Mouse (Mus musculus) hindbrain, embryonic 15.5 days (tissue): ENCODE data around the gene Lgi1. TPM values are rescaled to one million over a fixed set of nuclear protein-coding genes. Genes with fewer than 3 reads are reported as not detected.
A peak's percentile ranks its signal among the peaks of the same experiment; 100 is the strongest.

ENCODE experiments used
- ATAC-seq: fragments of 200-750 bp; cut with Nextera tagmentation; 2 replicates; pipeline ENCODE4 v1.8.0; 2017; ENCODE audit warnings: low read depth, moderate number of reproducible peaks, moderate TSS enrichment; ENCODE audit not compliant: low FRiP score
- H3K27ac ChIP-seq: fragments of 300-500 bp; sonication (generic); replicated peaks from 2 replicates; pipeline ENCODE4 v1.5.1; 2015; ENCODE audit warnings: mild to moderate bottlenecking, inconsistent platforms
- H3K27me3 ChIP-seq: fragments of 300-500 bp; sonication (generic); 2 replicates; pipeline ENCODE4 v1.6.1; 2015; ENCODE audit warnings: control low read depth, inconsistent platforms
- H3K36me3 ChIP-seq: fragments of 300-500 bp; sonication (generic); 2 replicates; pipeline ENCODE4 v1.6.1; 2015; ENCODE audit warnings: control low read depth, inconsistent platforms
- H3K4me1 ChIP-seq: fragments of 300-500 bp; sonication (generic); replicated peaks from 2 replicates; pipeline ENCODE4 v1.6.1; 2015; ENCODE audit warnings: control low read depth, inconsistent platforms
- H3K4me2 ChIP-seq: fragments of 300-500 bp; sonication (generic); 2 replicates; pipeline ENCODE4 v1.6.1; 2015; ENCODE audit warnings: moderate library complexity, mild to moderate bottlenecking, inconsistent platforms
- H3K4me3 ChIP-seq: fragments of 300-500 bp; sonication (generic); 2 replicates; pipeline ENCODE4 v1.5.1; 2015; ENCODE audit warnings: mild to moderate bottlenecking, inconsistent platforms
- H3K9ac ChIP-seq: fragments of 300-500 bp; sonication (generic); 2 replicates; pipeline ENCODE4 v1.6.1; 2015; ENCODE audit warnings: inconsistent platforms
- H3K9me3 ChIP-seq: fragments of 300-500 bp; sonication (generic); 2 replicates; pipeline ENCODE4 v1.6.1; 2016; ENCODE audit warnings: control low read depth, inconsistent platforms
- WGBS: fragments of 180-500 bp; shearing (Covaris S2); methylation state at CpG from one replicate; pipeline ENCODE4 v1.1.7; 2015; 5-methylcytosine and 5-hydroxymethylcytosine counted together
- polyA plus RNA-seq: library from polyadenylated mRNA; unstranded; fragments of >200 nt; fragmentation: Nextera tagmentation; extraction: Ambion mirVana; gene quantifications from 2 replicates; pipeline ENCODE4 v1.2.1, GENCODE M21; 2015

Gene Lgi1
- polyA plus RNA-seq, 1 experiment from 2014 or later = 19.5 TPM

DNA sequence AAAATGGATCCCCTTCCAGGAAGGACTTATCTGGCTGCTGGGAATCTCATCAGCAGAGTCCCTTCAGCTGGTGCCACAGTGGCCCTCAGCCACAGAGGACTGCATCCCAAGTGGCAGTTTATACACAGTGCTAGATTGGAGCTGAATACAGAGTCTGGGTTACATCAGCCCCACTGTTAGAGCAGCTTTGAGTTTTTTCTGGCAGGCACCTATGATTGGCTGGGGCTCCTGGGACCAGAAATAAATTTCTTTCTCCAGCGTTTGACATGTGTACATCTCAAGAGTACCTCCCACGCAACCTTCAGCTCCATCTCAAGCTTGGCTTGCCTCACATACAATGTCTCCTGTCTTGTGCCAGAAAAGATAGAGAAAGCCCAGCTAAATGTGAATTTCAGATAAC is 67.9 kb downstream of the Lgi1 start:
- ATAC-seq = no peak
- Histone ChIP-seq H3K4me1 (no peaks in the 10 kb centered on the region), H3K27me3 (no peaks in the 10 kb centered on the region), H3K9ac (no peak overlapping the region), H3K36me3 (no peaks in the 10 kb centered on the region), H3K27ac (no peak overlapping the region), H3K9me3 (no peaks in the 10 kb centered on the region), H3K4me3 (no peak overlapping the region), H3K4me2 (no peak overlapping the region)
- WGBS = 67% methylated on average over 2 of the region's 2 CpGs

- H3K27me3 ChIP-seq = no peaks in the 10 kb centered on the region
- H3K36me3 ChIP-seq = no peaks in the 10 kb centered on the region
- no peak overlapping the region for H3K4me2 ChIP-seq
- ATAC-seq = no peak
- WGBS = 50% methylated on average over 3 of the region's 3 CpGs
- H3K4me3 ChIP-seq = no peak overlapping the region
- H3K9ac ChIP-seq = no peak overlapping the region
- no peaks in the 10 kb centered on the region for H3K4me1 ChIP-seq
- no peak overlapping the region for H3K27ac ChIP-seq
- no peaks in the 10 kb centered on the region for H3K9me3 ChIP-seq
Measured at GRCm38 (mm10) chr19:38332820-38333219, 68.5 kb downstream of the Lgi1 start.

DNA sequence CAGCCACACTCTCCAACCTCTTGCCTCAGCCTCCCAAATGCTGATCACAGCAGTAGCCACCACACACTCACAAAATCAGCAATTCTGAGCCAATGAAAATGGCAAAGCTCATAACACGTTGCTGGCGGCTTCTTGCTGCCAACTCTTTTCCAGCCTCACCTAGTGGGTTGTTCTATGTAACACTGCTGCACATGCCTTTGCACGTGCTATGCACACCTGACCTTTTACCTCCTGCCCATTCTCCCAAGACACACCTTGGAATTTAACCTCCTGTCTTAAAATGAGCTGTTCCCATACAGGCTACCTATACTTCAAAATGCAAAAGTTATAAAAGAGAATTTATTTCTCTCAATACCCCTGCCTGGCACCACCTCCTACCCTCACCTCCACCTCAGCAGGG is 72.2 kb downstream of the Lgi1 start:
- H3K27ac ChIP-seq = no peak overlapping the region
- no peaks in the 10 kb centered on the region for H3K27me3 ChIP-seq
- no peak overlapping the region for H3K4me2 ChIP-seq
- 92% methylated on average over 3 of the region's 3 CpGs for WGBS
- H3K9ac ChIP-seq = no peak overlapping the region
- no peak for ATAC-seq
- no peak overlapping the region for H3K4me3 ChIP-seq
- no peaks in the 10 kb centered on the region for H3K4me1 ChIP-seq
- no peaks in the 10 kb centered on the region for H3K9me3 ChIP-seq
- no peaks in the 10 kb centered on the region for H3K36me3 ChIP-seq

GRCm38 (mm10) chr19:38337332-38337731 is 73.0 kb downstream of the Lgi1 start:
- ATAC-seq = no peak
- H3K4me1 ChIP-seq = no peaks in the 10 kb centered on the region

GRCm38 (mm10) chr19:38339734-38340133 is 75.4 kb downstream of the Lgi1 start:
- no peak for ATAC-seq
- Histone ChIP-seq H3K27ac (no peak overlapping the region), H3K9me3 (no peaks in the 10 kb centered on the region), H3K36me3 (no peaks in the 10 kb centered on the region), H3K27me3 (no peaks in the 10 kb centered on the region), H3K9ac (no peak overlapping the region), H3K4me2 (no peak overlapping the region), H3K4me1 (no peaks in the 10 kb centered on the region), H3K4me3 (no peak overlapping the region)
- 48% methylated on average over 3 of the region's 3 CpGs for WGBS

More at GRCm38 (mm10) chr19:38337332-38337731, 73.0 kb downstream of the Lgi1 start:
- no peaks in the 10 kb centered on the region for H3K27me3 ChIP-seq
- H3K9ac ChIP-seq = no peak overlapping the region
- no peak overlapping the region for H3K4me2 ChIP-seq
- WGBS = 91% methylated on average over 3 of the region's 3 CpGs
- H3K9me3 ChIP-seq = no peaks in the 10 kb centered on the region
- no peak overlapping the region for H3K27ac ChIP-seq
- H3K36me3 ChIP-seq = no peaks in the 10 kb centered on the region
- no peak overlapping the region for H3K4me3 ChIP-seq

- no peak overlapping the region for H3K4me2 ChIP-seq
- H3K4me3 ChIP-seq = no peak overlapping the region
- no peak for ATAC-seq
- H3K9ac ChIP-seq = no peak overlapping the region
- no peak overlapping the region for H3K27ac ChIP-seq
- H3K4me1 ChIP-seq = peaks cover 3% of the 10 kb centered on the region
- WGBS = 76% methylated on average over 1 of the region's 1 CpGs
- H3K27me3 ChIP-seq = no peaks in the 10 kb centered on the region
- no peaks in the 10 kb centered on the region for H3K36me3 ChIP-seq
- no peaks in the 10 kb centered on the region for H3K9me3 ChIP-seq
Measured at GRCm38 (mm10) chr19:38343246-38343645, 78.9 kb downstream of the Lgi1 start.

DNA sequence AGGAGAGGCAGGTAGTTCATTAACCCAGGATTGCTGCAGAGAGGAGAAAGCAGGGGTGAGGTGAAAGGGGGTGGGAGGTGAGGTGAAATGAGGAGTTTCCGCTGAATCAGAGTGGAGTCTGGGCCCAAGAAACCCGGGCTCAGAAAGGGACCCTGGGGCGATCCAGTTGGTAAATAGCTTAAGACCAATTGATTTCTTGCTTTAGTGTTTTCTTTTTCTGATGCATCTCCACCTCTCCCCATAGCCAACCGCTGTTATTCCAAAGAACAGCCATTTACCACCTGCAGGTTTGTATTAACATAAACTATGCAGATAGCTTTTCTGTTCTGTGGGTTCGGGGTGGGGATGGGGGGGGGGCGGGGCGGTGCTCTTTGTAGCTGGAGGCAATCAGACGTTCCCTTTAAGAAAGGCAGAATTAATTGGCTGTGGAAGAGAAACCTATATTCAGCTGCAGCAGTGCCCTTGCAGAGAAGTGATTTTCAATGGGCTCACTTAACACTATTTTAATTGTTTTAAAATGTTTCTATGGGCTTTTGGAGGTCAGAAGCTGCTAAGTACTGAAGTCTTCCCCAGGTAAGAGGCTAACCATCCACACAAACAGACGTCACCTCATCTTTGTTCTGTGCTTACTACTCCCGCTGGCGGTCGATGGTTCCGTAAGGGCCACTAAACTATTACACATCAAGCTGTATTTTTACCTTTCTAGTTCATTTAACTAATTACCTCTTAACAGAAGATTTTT is 84.1 kb downstream of the Lgi1 start:
- WGBS = 25% methylated on average over 13 of the region's 13 CpGs
- Histone ChIP-seq H3K4me2 (peak overlapping the region; percentile 24; the same call in 1 of the 2 replicates), H3K9me3 (no peaks in the 10 kb centered on the region), H3K36me3 (no peaks in the 10 kb centered on the region), H3K4me1 (peaks cover 10% of the 10 kb centered on the region), H3K4me3 (peak overlapping the region; percentile 14), H3K27me3 (no peaks in the 10 kb centered on the region), H3K9ac (no peak overlapping the region), H3K27ac (peak overlapping the region; percentile 46)
- ATAC-seq = peak; percentile 75

GRCm38 (mm10) chr19:38349013-38349341 is 84.6 kb downstream of the Lgi1 start:
- peaks cover 10% of the 10 kb centered on the region for H3K4me1 ChIP-seq
- H3K4me2 ChIP-seq = peak overlapping the region; percentile 24; the same call in 1 of the 2 replicates
- no peaks in the 10 kb centered on the region for H3K36me3 ChIP-seq
- H3K9ac ChIP-seq = no peak overlapping the region
- ATAC-seq = no peak
- WGBS = 49% methylated on average over 5 of the region's 5 CpGs
- H3K4me3 ChIP-seq = peak overlapping the region; percentile 14
- 0 out of 2 replicates have a peak overlapping the region, but pooled peaks have one; percentile 46 for H3K27ac ChIP-seq
- H3K27me3 ChIP-seq = no peaks in the 10 kb centered on the region
- no peaks in the 10 kb centered on the region for H3K9me3 ChIP-seq

DNA sequence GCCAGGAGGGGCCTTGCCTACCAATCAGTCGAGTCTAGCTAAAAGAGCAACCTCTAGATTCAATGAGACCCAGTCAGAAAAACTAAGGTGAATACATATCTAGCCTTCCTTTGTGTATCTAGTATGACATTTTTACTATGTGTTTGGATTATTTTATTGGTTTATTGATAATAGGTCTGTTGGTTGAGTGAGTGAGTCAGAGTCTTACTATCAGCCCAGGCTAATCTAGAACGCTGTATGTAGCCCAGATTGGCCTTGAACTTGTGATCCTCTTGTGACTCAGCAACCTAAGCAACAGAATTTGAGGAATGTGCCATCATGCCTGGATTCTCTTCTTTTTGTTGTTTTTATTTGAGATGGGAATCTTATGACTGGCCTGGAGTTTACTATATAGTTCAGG is 86.9 kb downstream of the Lgi1 start:
- H3K27me3 ChIP-seq = no peaks in the 10 kb centered on the region
- 91% methylated on average over 2 of the region's 2 CpGs for WGBS
- no peak for ATAC-seq
- H3K36me3 ChIP-seq = no peaks in the 10 kb centered on the region
- H3K27ac ChIP-seq = no peak overlapping the region
- peaks cover 10% of the 10 kb centered on the region for H3K4me1 ChIP-seq
- no peak overlapping the region for H3K4me3 ChIP-seq
- H3K9me3 ChIP-seq = no peaks in the 10 kb centered on the region
- no peak overlapping the region for H3K4me2 ChIP-seq
- H3K9ac ChIP-seq = no peak overlapping the region

DNA sequence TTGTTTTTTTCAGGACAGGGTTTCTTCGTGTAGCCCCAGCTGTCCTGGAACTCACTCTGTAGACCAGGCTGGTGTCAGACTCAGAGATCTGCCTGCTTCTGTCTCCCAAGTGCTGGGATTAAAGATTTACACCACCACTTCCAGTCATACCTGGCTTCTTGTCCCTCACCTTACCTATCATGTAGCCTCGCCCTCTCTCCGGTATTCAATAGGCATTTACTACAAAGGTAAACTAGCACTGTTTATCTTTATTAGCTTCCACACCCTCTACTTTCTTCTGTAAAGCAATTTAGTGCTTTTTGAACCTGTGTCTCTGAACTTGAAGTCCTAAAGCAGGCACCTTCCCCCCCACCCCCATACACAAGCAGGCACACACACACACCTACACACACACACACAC is 87.4 kb downstream of the Lgi1 start:
- H3K9me3 ChIP-seq = no peaks in the 10 kb centered on the region
- no peaks in the 10 kb centered on the region for H3K36me3 ChIP-seq
- no peak for ATAC-seq
- H3K27me3 ChIP-seq = no peaks in the 10 kb centered on the region
- H3K4me1 ChIP-seq = peaks cover 10% of the 10 kb centered on the region
- no peak overlapping the region for H3K9ac ChIP-seq
- no peak overlapping the region for H3K27ac ChIP-seq
- no peak overlapping the region for H3K4me3 ChIP-seq
- H3K4me2 ChIP-seq = no peak overlapping the region
- WGBS = 98% methylated on average over 3 of the region's 3 CpGs

DNA sequence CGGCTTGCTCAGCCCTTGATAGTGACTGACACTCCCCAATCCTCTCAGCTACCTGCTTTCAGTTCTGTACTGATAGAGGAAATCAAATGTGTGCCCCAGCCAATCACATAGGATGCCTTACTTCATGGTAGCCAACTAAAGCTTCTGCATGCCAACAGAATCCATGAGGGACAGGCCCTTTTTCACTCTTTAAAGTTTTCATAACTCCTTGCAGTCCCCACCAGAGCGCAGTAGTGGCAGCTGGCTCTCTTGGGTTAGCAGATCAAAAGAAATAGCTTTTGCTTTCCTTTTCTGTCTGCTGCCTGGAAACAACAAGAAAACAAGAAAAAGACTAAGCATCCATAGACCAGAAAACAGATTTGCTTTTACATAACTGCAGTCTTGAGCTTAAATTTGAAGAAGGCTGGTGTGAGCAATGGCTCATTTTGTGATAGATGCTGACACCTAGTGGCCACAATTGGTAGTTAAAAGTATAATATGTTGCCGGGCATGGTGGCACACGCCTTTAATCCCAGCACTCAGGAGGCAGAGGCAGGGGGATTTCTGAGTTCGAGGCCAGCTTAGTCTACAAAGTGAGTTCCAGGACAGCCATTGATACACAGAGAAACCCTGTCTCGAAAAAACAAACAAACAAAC is 88.3 kb downstream of the Lgi1 start:
- H3K36me3 ChIP-seq = no peaks in the 10 kb centered on the region
- peak; percentile 71; the same call in 1 of the 2 replicates for ATAC-seq
- H3K9ac ChIP-seq = no peak overlapping the region
- 0 out of 2 replicates have a peak overlapping the region, but pooled peaks have one; percentile 1 for H3K27ac ChIP-seq
- no peaks in the 10 kb centered on the region for H3K27me3 ChIP-seq
- 41% methylated on average over 6 of the region's 6 CpGs for WGBS
- no peaks in the 10 kb centered on the region for H3K9me3 ChIP-seq
- peaks cover 10% of the 10 kb centered on the region for H3K4me1 ChIP-seq
- H3K4me3 ChIP-seq = no peak overlapping the region
- H3K4me2 ChIP-seq = no peak overlapping the region

- H3K4me3 ChIP-seq = no peak overlapping the region
- no peak for ATAC-seq
- H3K9ac ChIP-seq = no peak overlapping the region
- 90% methylated on average over 1 of the region's 1 CpGs for WGBS
- H3K27ac ChIP-seq = no peak overlapping the region
- no peaks in the 10 kb centered on the region for H3K36me3 ChIP-seq
- no peak overlapping the region for H3K4me2 ChIP-seq
- 0 out of 2 replicates have a peak, but pooled peaks cover 2% of the 10 kb centered on the region for H3K4me1 ChIP-seq
- H3K27me3 ChIP-seq = no peaks in the 10 kb centered on the region
- no peaks in the 10 kb centered on the region for H3K9me3 ChIP-seq
Measured at GRCm38 (mm10) chr19:38354279-38354678, 89.9 kb downstream of the Lgi1 start.
